Mouse (Mus musculus): ENCODE measurements around the gene AC134908.4. TPM values are rescaled to one million over a fixed set of nuclear protein-coding genes. Genes with fewer than 3 reads are reported as not detected.

Gene AC134908.4
- total RNA-seq, 1 experiment = not detected

DNA sequence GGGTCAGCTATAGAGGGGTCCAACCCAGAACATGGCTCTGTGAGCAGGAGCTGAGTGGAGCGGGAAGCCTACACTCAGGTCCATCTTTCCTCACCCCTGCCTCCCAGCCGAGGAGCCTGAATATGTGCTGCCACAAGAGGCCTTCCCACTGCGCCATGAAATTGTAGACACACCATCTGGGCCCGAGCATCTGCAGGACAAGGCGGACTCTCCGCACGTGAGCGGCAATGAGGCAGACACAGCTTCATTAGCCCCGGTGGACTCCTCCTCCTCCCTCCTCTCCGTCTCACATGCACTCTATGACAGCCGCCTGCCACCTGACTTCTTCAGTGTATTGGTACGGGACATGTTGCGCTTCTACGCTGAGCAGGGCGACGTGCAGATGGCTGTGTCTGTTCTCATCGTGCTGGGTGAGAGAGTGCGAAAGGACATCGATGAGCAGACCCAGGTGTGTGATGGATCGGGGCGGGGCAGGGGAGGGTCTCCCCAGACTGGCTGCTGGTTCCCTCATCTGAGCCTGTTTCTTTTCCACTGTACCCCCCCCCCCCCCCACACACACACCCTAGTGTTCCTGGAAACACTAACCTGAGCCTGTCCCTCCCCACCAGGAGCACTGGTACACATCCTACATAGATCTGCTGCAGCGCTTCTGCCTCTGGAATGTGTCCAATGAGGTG, 32.2 kb upstream of the AC134908.4 start:
- no peak for DNase-seq (ENCODE audit: low read depth, low spot score)

GRCm38 (mm10) chr17:25827011-25827410, 31.6 kb upstream of the AC134908.4 start:
- in situ Hi-C loops (cut with MboI; ENCODE audit: low sequenced_read_pairs in 2 of 2, unreplicated experiment in 2 of 2) = no loop called here
- Histone ChIP-seq H3K4me1 (ENCODE audit: control insufficient read depth in 2 of 2, insufficient read depth in 2 of 2, low read length in 2 of 2, poor library complexity in 1 of 2) (peaks cover 2 to 28% of the 10 kb centered on the region in 2 experiments; a peak in 2 of 4 replicates), H3K36me3 (ENCODE audit: control insufficient read depth, insufficient read depth, low read length, poor library complexity, severe bottlenecking) (peaks cover 47% of the 10 kb centered on the region), H3K4me3 (ENCODE audit: insufficient read depth in 1 of 2, low read depth in 1 of 2, low read length in 2 of 2, poor library complexity in 1 of 2, severe bottlenecking in 1 of 2) (no peak overlapping the region), H3K9ac (ENCODE audit: insufficient read depth, low read depth, low read length, poor library complexity, severe bottlenecking) (no peak overlapping the region), H3K9me3 (ENCODE audit: control insufficient read depth, insufficient read depth, low read depth, low read length) (no peaks in the 10 kb centered on the region), H3K27ac (ENCODE audit: insufficient read depth, low read depth, low read length, poor library complexity, severe bottlenecking) (no peak overlapping the region)
- DNase-seq (ENCODE audit: low read depth, low spot score) = no peak
- no peak for TF ChIP-seq ZC3H11A (IDR thresholded peaks at IDR 0.05; ENCODE audit: borderline replicate concordance, low read depth, low read length)
- no peak for TF ChIP-seq HCFC1 (IDR thresholded peaks at IDR 0.05; ENCODE audit: borderline replicate concordance, insufficient read depth, low read length)
- no peak for TF ChIP-seq ZNF384 (IDR thresholded peaks at IDR 0.05; ENCODE audit: low read depth, low read length)

More for the DNA sequence above, 32.2 kb upstream of the AC134908.4 start:
- TF ChIP-seq MAFK (IDR thresholded peaks at IDR 0.05; ENCODE audit: insufficient read depth, low read depth, low read length) (no peak), HCFC1 (IDR thresholded peaks at IDR 0.05; ENCODE audit: borderline replicate concordance, insufficient read depth, low read length) (no peak), ZNF384 (IDR thresholded peaks at IDR 0.05; ENCODE audit: low read depth, low read length) (no peak), CHD2 (IDR thresholded peaks at IDR 0.05; ENCODE audit: low read depth, low read length) (no peak)
- Histone ChIP-seq H3K36me3 (ENCODE audit: control insufficient read depth, insufficient read depth, low read length, poor library complexity, severe bottlenecking) (peaks cover 47% of the 10 kb centered on the region), H3K27ac (ENCODE audit: insufficient read depth, low read depth, low read length, poor library complexity, severe bottlenecking) (no peak overlapping the region), H3K4me3 (ENCODE audit: insufficient read depth in 1 of 2, low read depth in 1 of 2, low read length in 2 of 2, poor library complexity in 1 of 2, severe bottlenecking in 1 of 2) (no peak overlapping the region), H3K9ac (ENCODE audit: insufficient read depth, low read depth, low read length, poor library complexity, severe bottlenecking) (no peak overlapping the region), H3K4me1 (ENCODE audit: control insufficient read depth in 2 of 2, insufficient read depth in 2 of 2, low read length in 2 of 2, poor library complexity in 1 of 2) (peaks cover 2 to 28% of the 10 kb centered on the region in 2 experiments; a peak in 2 of 4 replicates), H3K9me3 (ENCODE audit: control insufficient read depth, insufficient read depth, low read depth, low read length) (no peaks in the 10 kb centered on the region)
- in situ Hi-C loops (cut with MboI; ENCODE audit: low sequenced_read_pairs in 2 of 2, unreplicated experiment in 2 of 2) = no loop called here

GRCm38 (mm10) chr17:25825984-25826570, 30.6 kb upstream of the AC134908.4 start:
- Histone ChIP-seq H3K9me3 (ENCODE audit: control insufficient read depth, insufficient read depth, low read depth, low read length) (no peaks in the 10 kb centered on the region), H3K9ac (ENCODE audit: insufficient read depth, low read depth, low read length, poor library complexity, severe bottlenecking) (no peak overlapping the region), H3K27ac (ENCODE audit: insufficient read depth, low read depth, low read length, poor library complexity, severe bottlenecking) (no peak overlapping the region), H3K36me3 (ENCODE audit: control insufficient read depth, insufficient read depth, low read length, poor library complexity, severe bottlenecking) (peaks cover 37% of the 10 kb centered on the region), H3K4me1 (ENCODE audit: control insufficient read depth in 2 of 2, insufficient read depth in 2 of 2, low read length in 2 of 2, poor library complexity in 1 of 2) (peaks cover 0 to 21% of the 10 kb centered on the region in 2 experiments; a peak in 2 of 4 replicates), H3K4me3 (ENCODE audit: insufficient read depth in 1 of 2, low read depth in 1 of 2, low read length in 2 of 2, poor library complexity in 1 of 2, severe bottlenecking in 1 of 2) (no peak overlapping the region)
- no peak for DNase-seq (ENCODE audit: low read depth, low spot score)
- TF ChIP-seq HCFC1 (IDR thresholded peaks at IDR 0.05; ENCODE audit: borderline replicate concordance, insufficient read depth, low read length) = no peak
- no peak for TF ChIP-seq ZNF384 (IDR thresholded peaks at IDR 0.05; ENCODE audit: low read depth, low read length)
- no peak for TF ChIP-seq MAFK (IDR thresholded peaks at IDR 0.05; ENCODE audit: insufficient read depth, low read depth, low read length)
- no peak for TF ChIP-seq CHD2 (IDR thresholded peaks at IDR 0.05; ENCODE audit: low read depth, low read length)
- TF ChIP-seq ZC3H11A (IDR thresholded peaks at IDR 0.05; ENCODE audit: borderline replicate concordance, low read depth, low read length) = no peak
- in situ Hi-C loops (cut with MboI; ENCODE audit: low sequenced_read_pairs in 2 of 2, unreplicated experiment in 2 of 2) = no loop called here

GRCm38 (mm10) chr17:25825311-25825710, 29.9 kb upstream of the AC134908.4 start:
- no peaks in the 10 kb centered on the region for H3K9me3 ChIP-seq (ENCODE audit: control insufficient read depth, insufficient read depth, low read depth, low read length)
- in situ Hi-C loops (cut with MboI; ENCODE audit: low sequenced_read_pairs in 2 of 2, unreplicated experiment in 2 of 2) = no loop called here
- H3K4me1 ChIP-seq (ENCODE audit: control insufficient read depth in 2 of 2, insufficient read depth in 2 of 2, low read length in 2 of 2, poor library complexity in 1 of 2) = peaks cover 0 to 21% of the 10 kb centered on the region in 2 experiments; a peak in 2 of 4 replicates
- no peak overlapping the region for H3K9ac ChIP-seq (ENCODE audit: insufficient read depth, low read depth, low read length, poor library complexity, severe bottlenecking)
- no peak overlapping the region for H3K4me3 ChIP-seq (ENCODE audit: insufficient read depth in 1 of 2, low read depth in 1 of 2, low read length in 2 of 2, poor library complexity in 1 of 2, severe bottlenecking in 1 of 2)
- DNase-seq (ENCODE audit: low read depth, low spot score) = no peak
- peaks cover 30% of the 10 kb centered on the region for H3K36me3 ChIP-seq (ENCODE audit: control insufficient read depth, insufficient read depth, low read length, poor library complexity, severe bottlenecking)
- TF ChIP-seq ZC3H11A (IDR thresholded peaks at IDR 0.05; ENCODE audit: borderline replicate concordance, low read depth, low read length) (no peak), ZNF384 (IDR thresholded peaks at IDR 0.05; ENCODE audit: low read depth, low read length) (no peak), CHD2 (IDR thresholded peaks at IDR 0.05; ENCODE audit: low read depth, low read length) (no peak), HCFC1 (IDR thresholded peaks at IDR 0.05; ENCODE audit: borderline replicate concordance, insufficient read depth, low read length) (no peak), MAFK (IDR thresholded peaks at IDR 0.05; ENCODE audit: insufficient read depth, low read depth, low read length) (no peak)
- no peak overlapping the region for H3K27ac ChIP-seq (ENCODE audit: insufficient read depth, low read depth, low read length, poor library complexity, severe bottlenecking)

Data from ES-E14 (cell line).